Mouse (Mus musculus): ENCODE data around the gene Lrrc28.

- TF ChIP-seq POLR2A (IDR thresholded peaks at IDR 0.05; ENCODE audit: extremely low read depth, insufficient read depth, low read length), result no peak
- no peak for TF ChIP-seq CTCF (IDR thresholded peaks at IDR 0.05; ENCODE audit: low read depth, low read length)
Observed at GRCm38 (mm10) chr7:67606250-67606649, 38.8 kb downstream of the Lrrc28 start.
